Mouse (Mus musculus): ENCODE results near the gene Esam. TPM values are rescaled to one million over a fixed set of nuclear protein-coding genes. Genes with fewer than 3 reads are reported as not detected.

The Esam gene
- total RNA-seq, 2 experiments from 2014 or later, result 17.0 to 26.7 TPM

- DNase-seq, result peak; percentile 80
Measured at GRCm38 (mm10) chr9:37530031-37530887, 2.4 kb downstream of the Esam start.

GRCm38 (mm10) chr9:37530888-37531705, 3.2 kb downstream of the Esam start:
- DNase-seq, result no peak

GRCm38 (mm10) chr9:37536851-37537250, 9.0 kb downstream of the Esam start:
- DNase-seq, result no peak

GRCm38 (mm10) chr9:37537658-37538250, 9.9 kb downstream of the Esam start:
- no peak for DNase-seq

GRCm38 (mm10) chr9:37539170-37540025, 11.5 kb downstream of the Esam start, which contains the start of gene Vsig2:
Gene Vsig2, plus strand, starts transcription at chr9:37539255.
- DNase-seq, result no peak

- no peak for DNase-seq
Measured at GRCm38 (mm10) chr9:37540226-37540625, 12.3 kb downstream of the Esam start.

GRCm38 (mm10) chr9:37540701-37541575, 13.1 kb downstream of the Esam start:
- no peak for DNase-seq

- DNase-seq, result no peak
Measured at GRCm38 (mm10) chr9:37541851-37542642, 14.2 kb downstream of the Esam start.

- DNase-seq, result no peak
Measured at GRCm38 (mm10) chr9:37543869-37544440, 16.1 kb downstream of the Esam start.

GRCm38 (mm10) chr9:37544447-37545165, 16.7 kb downstream of the Esam start:
- DNase-seq, result peak; percentile 45

GRCm38 (mm10) chr9:37545166-37545610, 17.3 kb downstream of the Esam start:
- no peak for DNase-seq

- no peak for DNase-seq
Measured at GRCm38 (mm10) chr9:37545847-37546452, 18.1 kb downstream of the Esam start.

- no peak for DNase-seq
Measured at GRCm38 (mm10) chr9:37546889-37547288, 19.0 kb downstream of the Esam start.

- no peak for DNase-seq
Measured at GRCm38 (mm10) chr9:37550435-37550834, 22.6 kb downstream of the Esam start.

GRCm38 (mm10) chr9:37551751-37552531, 24.1 kb downstream of the Esam start:
- DNase-seq, result no peak

GRCm38 (mm10) chr9:37552536-37553293, 24.8 kb downstream of the Esam start, which contains the start of gene Nrgn:
Gene Nrgn, minus strand, starts transcription at chr9:37552904.
- peak; percentile 70 for DNase-seq
